Mouse (Mus musculus) myocyte (in vitro differentiated cells): ENCODE results near the gene Mmp11.

Experiments used
- CEBPB ChIP-seq: IDR thresholded peaks from 2 replicates; pipeline ENCODE4 v1.6.1; 2011; ENCODE audit warnings: mild to moderate bottlenecking, moderate library complexity; ENCODE audit not compliant: poor library complexity, insufficient read depth, severe bottlenecking
- E2F4 ChIP-seq: IDR thresholded peaks from one replicate; pipeline ENCODE4 v1.6.1; 2011; ENCODE audit warnings: mild to moderate bottlenecking, control low read depth, moderate library complexity; ENCODE audit not compliant: insufficient read depth
- MAX ChIP-seq: IDR thresholded peaks from one replicate; pipeline ENCODE4 v1.6.1; 2011; ENCODE audit warnings: low read depth, mild to moderate bottlenecking, control low read depth
- MYOD1 ChIP-seq, 3 experiments: IDR thresholded peaks; one replicate each; pipeline ENCODE4 v1.6.1; 2011; ENCODE audit warnings: control low read depth in 2 of 3, low read depth in 2 of 3, mild to moderate bottlenecking in 2 of 3, moderate library complexity in 1 of 3; ENCODE audit not compliant: insufficient read length in 2 of 3, control insufficient read depth in 1 of 3
- MYOG ChIP-seq, 3 experiments: IDR thresholded peaks; one replicate each; pipeline ENCODE4 v1.6.1; 2011; ENCODE audit warnings: control low read depth in 2 of 3, low read depth in 2 of 3, mild to moderate bottlenecking in 2 of 3; ENCODE audit not compliant: insufficient read length in 2 of 3, control insufficient read depth in 1 of 3, insufficient read depth in 1 of 3
- POLR2A ChIP-seq: IDR thresholded peaks from one replicate; pipeline ENCODE4 v1.6.1; 2011; ENCODE audit warnings: low read depth, mild to moderate bottlenecking, control low read depth, moderate library complexity; ENCODE audit not compliant: insufficient read length
- POLR2AphosphoS2 ChIP-seq: IDR thresholded peaks from one replicate; pipeline ENCODE4 v1.6.1; 2011; ENCODE audit warnings: low read depth, control low read depth; ENCODE audit not compliant: insufficient read length
- SRF ChIP-seq: IDR thresholded peaks from one replicate; pipeline ENCODE4 v1.6.1; 2011; ENCODE audit warnings: low read depth; ENCODE audit not compliant: control insufficient read depth, insufficient read length
- TCF12 ChIP-seq: IDR thresholded peaks from one replicate; pipeline ENCODE4 v1.6.1; 2011; ENCODE audit warnings: mild to moderate bottlenecking, control low read depth; ENCODE audit not compliant: poor library complexity, insufficient read depth, severe bottlenecking
- TCF3 ChIP-seq: IDR thresholded peaks from one replicate; pipeline ENCODE4 v1.6.1; 2011; ENCODE audit warnings: low read depth, control low read depth; ENCODE audit not compliant: insufficient read length

DNA sequence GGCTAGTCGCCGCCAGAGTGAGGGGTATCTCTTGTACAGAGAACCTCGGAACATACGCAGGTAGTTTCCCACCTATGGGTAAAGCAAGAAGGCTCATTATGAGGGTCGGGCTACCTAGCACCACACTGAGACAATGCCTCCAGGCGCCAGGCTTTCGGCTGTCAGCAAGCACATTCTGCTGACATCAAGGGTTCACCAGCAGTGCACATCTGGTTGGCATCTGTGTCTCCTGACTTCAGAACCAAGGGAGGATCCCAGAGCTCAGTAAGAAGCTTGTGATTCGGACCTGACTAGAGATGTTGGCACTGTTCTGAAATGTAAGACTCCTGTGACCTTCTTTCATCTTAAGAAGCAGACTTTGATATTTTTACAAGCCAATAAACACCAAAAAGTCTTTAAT lies 19.5 kb downstream of the Mmp11 start:
- no peak for TF ChIP-seq POLR2A
- TF ChIP-seq TCF12, result no peak
- TF ChIP-seq E2F4, result no peak
- no peak for TF ChIP-seq CEBPB
- TF ChIP-seq POLR2AphosphoS2, result no peak
- no peak for TF ChIP-seq TCF3
- TF ChIP-seq MYOD1 (IDR thresholded peaks at IDR 0.05; ENCODE audit: control insufficient read depth in 1 of 3, insufficient read length in 2 of 3, low read depth in 2 of 3), result no peak
- TF ChIP-seq MYOG (IDR thresholded peaks at IDR 0.05; ENCODE audit: control insufficient read depth in 1 of 3, insufficient read depth in 1 of 3, insufficient read length in 2 of 3, low read depth in 2 of 3), result no peak
- no peak for TF ChIP-seq MAX
- no peak for TF ChIP-seq SRF
